Mouse (Mus musculus): Measurements from ENCODE around the gene Knstrn. TPM values are rescaled to one million over a fixed set of nuclear protein-coding genes. Genes with fewer than 3 reads are reported as not detected.

Knstrn gene
- polyA plus RNA-seq, 1 experiment from 2014 or later = 7.2 TPM

- no peak overlapping the region for H3K27ac ChIP-seq (ENCODE audit: low read depth, low read length)
- H3K4me3 ChIP-seq (ENCODE audit: low read depth, low read length) = no peak overlapping the region
- 70% methylated on average over 2 of the region's 2 CpGs for WGBS
- H3K36me3 ChIP-seq (ENCODE audit: control insufficient read depth, insufficient read depth, low read length) = no peaks in the 10 kb centered on the region
- H3K4me1 ChIP-seq (ENCODE audit: control insufficient read depth, insufficient read depth, low read length) = peaks cover 13% of the 10 kb centered on the region; the same call in 1 of the 2 replicates
- no peaks in the 10 kb centered on the region for H3K27me3 ChIP-seq (ENCODE audit: control insufficient read depth, insufficient read depth, low read length)
- H3K9me3 ChIP-seq (ENCODE audit: control insufficient read depth, low read length) = no peaks in the 10 kb centered on the region
- H3K4me2 ChIP-seq (ENCODE audit: low read depth, low read length) = no peak overlapping the region
- ATAC-seq (ENCODE audit: low read depth) = no peak
- H3K9ac ChIP-seq (replicated peaks; ENCODE audit: low read depth, low read length) = no peak overlapping the region
Measured at GRCm38 (mm10) chr2:118776295-118776694, 37.5 kb upstream of the Knstrn start.

- H3K27me3 ChIP-seq (ENCODE audit: control insufficient read depth, insufficient read depth, low read length) = no peaks in the 10 kb centered on the region
- H3K9ac ChIP-seq (replicated peaks; ENCODE audit: low read depth, low read length) = no peak overlapping the region
- WGBS = 77% methylated on average over 4 of the region's 4 CpGs
- peaks cover 13% of the 10 kb centered on the region; the same call in 1 of the 2 replicates for H3K4me1 ChIP-seq (ENCODE audit: control insufficient read depth, insufficient read depth, low read length)
- H3K4me2 ChIP-seq (ENCODE audit: low read depth, low read length) = no peak overlapping the region
- no peak for ATAC-seq (ENCODE audit: low read depth)
- H3K4me3 ChIP-seq (ENCODE audit: low read depth, low read length) = no peak overlapping the region
- H3K36me3 ChIP-seq (ENCODE audit: control insufficient read depth, insufficient read depth, low read length) = no peaks in the 10 kb centered on the region
- H3K9me3 ChIP-seq (ENCODE audit: control insufficient read depth, low read length) = no peaks in the 10 kb centered on the region
- no peak overlapping the region for H3K27ac ChIP-seq (ENCODE audit: low read depth, low read length)
Measured at GRCm38 (mm10) chr2:118778418-118778817, 35.4 kb upstream of the Knstrn start.

- Histone ChIP-seq H3K4me2 (ENCODE audit: low read depth, low read length) (peak overlapping the region; percentile 65), H3K4me1 (ENCODE audit: control insufficient read depth, insufficient read depth, low read length) (peaks cover 13% of the 10 kb centered on the region; the same call in 1 of the 2 replicates), H3K4me3 (ENCODE audit: low read depth, low read length) (peak overlapping the region; percentile 52), H3K9me3 (ENCODE audit: control insufficient read depth, low read length) (no peaks in the 10 kb centered on the region), H3K27ac (ENCODE audit: low read depth, low read length) (peak overlapping the region; percentile 79), H3K36me3 (ENCODE audit: control insufficient read depth, insufficient read depth, low read length) (no peaks in the 10 kb centered on the region), H3K9ac (replicated peaks; ENCODE audit: low read depth, low read length) (peak overlapping the region; percentile 57; the same call in 1 of the 2 replicates), H3K27me3 (ENCODE audit: control insufficient read depth, insufficient read depth, low read length) (no peaks in the 10 kb centered on the region)
- 11% methylated on average over 10 of the region's 10 CpGs for WGBS
- ATAC-seq (ENCODE audit: low read depth) = peak; percentile 42; the same call in 1 of the 2 replicates
Measured at GRCm38 (mm10) chr2:118779065-118779464, 34.7 kb upstream of the Knstrn start.

- Histone ChIP-seq H3K27ac (ENCODE audit: low read depth, low read length) (peak within 1 kb of the TSS; percentile 79), H3K4me3 (ENCODE audit: low read depth, low read length) (peak within 1 kb of the TSS; percentile 52), H3K4me2 (ENCODE audit: low read depth, low read length) (peak within 1 kb of the TSS; percentile 65), H3K9me3 (ENCODE audit: control insufficient read depth, low read length) (no peaks in the 10 kb centered on the region), H3K4me1 (ENCODE audit: control insufficient read depth, insufficient read depth, low read length) (peaks cover 13% of the 10 kb centered on the region; the same call in 1 of the 2 replicates), H3K36me3 (ENCODE audit: control insufficient read depth, insufficient read depth, low read length) (no peaks in the 10 kb centered on the region), H3K9ac (replicated peaks; ENCODE audit: low read depth, low read length) (peak within 1 kb of the TSS; percentile 57), H3K27me3 (ENCODE audit: control insufficient read depth, insufficient read depth, low read length) (no peaks in the 10 kb centered on the region)
- 10% methylated on average over 39 of the region's 39 CpGs for WGBS
- ATAC-seq (ENCODE audit: low read depth) = peak; percentile 96
Measured at GRCm38 (mm10) chr2:118779504-118780480, 34.0 kb upstream of the Knstrn start, which contains the start of gene Disp2. Gene Disp2 (plus strand): TSS chr2:118779719.

GRCm38 (mm10) chr2:118781115-118781514 lies 32.7 kb upstream of the Knstrn start:
- 58% methylated on average over 1 of the region's 1 CpGs for WGBS

GRCm38 (mm10) chr2:118782303-118782702 lies 31.5 kb upstream of the Knstrn start:
- Histone ChIP-seq H3K4me1 (ENCODE audit: control insufficient read depth, insufficient read depth, low read length) (peaks cover 13% of the 10 kb centered on the region; the same call in 1 of the 2 replicates), H3K9me3 (ENCODE audit: control insufficient read depth, low read length) (no peaks in the 10 kb centered on the region), H3K4me3 (ENCODE audit: low read depth, low read length) (no peak overlapping the region), H3K36me3 (ENCODE audit: control insufficient read depth, insufficient read depth, low read length) (peaks cover 9% of the 10 kb centered on the region; the same call in 1 of the 2 replicates), H3K27ac (ENCODE audit: low read depth, low read length) (no peak overlapping the region), H3K9ac (replicated peaks; ENCODE audit: low read depth, low read length) (no peak overlapping the region), H3K4me2 (ENCODE audit: low read depth, low read length) (no peak overlapping the region), H3K27me3 (ENCODE audit: control insufficient read depth, insufficient read depth, low read length) (no peaks in the 10 kb centered on the region)
- ATAC-seq (ENCODE audit: low read depth) = no peak
- 77% methylated on average over 4 of the region's 4 CpGs for WGBS

More at GRCm38 (mm10) chr2:118781115-118781514, 32.7 kb upstream of the Knstrn start:
- Histone ChIP-seq H3K27ac (ENCODE audit: low read depth, low read length) (no peak overlapping the region), H3K4me2 (ENCODE audit: low read depth, low read length) (peak overlapping the region; percentile 65), H3K4me1 (ENCODE audit: control insufficient read depth, insufficient read depth, low read length) (peaks cover 13% of the 10 kb centered on the region; the same call in 1 of the 2 replicates), H3K27me3 (ENCODE audit: control insufficient read depth, insufficient read depth, low read length) (no peaks in the 10 kb centered on the region), H3K9me3 (ENCODE audit: control insufficient read depth, low read length) (no peaks in the 10 kb centered on the region), H3K36me3 (ENCODE audit: control insufficient read depth, insufficient read depth, low read length) (peaks cover under 1% of the 10 kb centered on the region; the same call in 1 of the 2 replicates), H3K9ac (replicated peaks; ENCODE audit: low read depth, low read length) (no peak overlapping the region), H3K4me3 (ENCODE audit: low read depth, low read length) (peak overlapping the region; percentile 52)
- ATAC-seq (ENCODE audit: low read depth) = no peak

GRCm38 (mm10) chr2:118783093-118783492 lies 30.7 kb upstream of the Knstrn start:
- H3K4me3 ChIP-seq (ENCODE audit: low read depth, low read length) = no peak overlapping the region
- H3K4me2 ChIP-seq (ENCODE audit: low read depth, low read length) = no peak overlapping the region
- peaks cover 11% of the 10 kb centered on the region for H3K36me3 ChIP-seq (ENCODE audit: control insufficient read depth, insufficient read depth, low read length)
- no peak overlapping the region for H3K9ac ChIP-seq (replicated peaks; ENCODE audit: low read depth, low read length)
- WGBS = 76% methylated on average over 5 of the region's 5 CpGs
- no peaks in the 10 kb centered on the region for H3K27me3 ChIP-seq (ENCODE audit: control insufficient read depth, insufficient read depth, low read length)
- no peaks in the 10 kb centered on the region for H3K9me3 ChIP-seq (ENCODE audit: control insufficient read depth, low read length)
- no peak for ATAC-seq (ENCODE audit: low read depth)
- peaks cover 13% of the 10 kb centered on the region; the same call in 1 of the 2 replicates for H3K4me1 ChIP-seq (ENCODE audit: control insufficient read depth, insufficient read depth, low read length)
- H3K27ac ChIP-seq (ENCODE audit: low read depth, low read length) = no peak overlapping the region

GRCm38 (mm10) chr2:118783663-118784062 lies 30.1 kb upstream of the Knstrn start:
- H3K4me2 ChIP-seq (ENCODE audit: low read depth, low read length) = no peak overlapping the region
- H3K27me3 ChIP-seq (ENCODE audit: control insufficient read depth, insufficient read depth, low read length) = no peaks in the 10 kb centered on the region
- H3K9me3 ChIP-seq (ENCODE audit: control insufficient read depth, low read length) = no peaks in the 10 kb centered on the region
- no peak overlapping the region for H3K4me3 ChIP-seq (ENCODE audit: low read depth, low read length)
- no peak overlapping the region for H3K27ac ChIP-seq (ENCODE audit: low read depth, low read length)
- H3K36me3 ChIP-seq (ENCODE audit: control insufficient read depth, insufficient read depth, low read length) = peaks cover 15% of the 10 kb centered on the region
- H3K9ac ChIP-seq (replicated peaks; ENCODE audit: low read depth, low read length) = no peak overlapping the region
- WGBS = 91% methylated on average over 7 of the region's 7 CpGs
- peaks cover 13% of the 10 kb centered on the region; the same call in 1 of the 2 replicates for H3K4me1 ChIP-seq (ENCODE audit: control insufficient read depth, insufficient read depth, low read length)
- ATAC-seq (ENCODE audit: low read depth) = no peak

GRCm38 (mm10) chr2:118786525-118786924 lies 27.3 kb upstream of the Knstrn start:
- Histone ChIP-seq H3K27ac (ENCODE audit: low read depth, low read length) (no peak overlapping the region), H3K9me3 (ENCODE audit: control insufficient read depth, low read length) (no peaks in the 10 kb centered on the region), H3K4me2 (ENCODE audit: low read depth, low read length) (no peak overlapping the region), H3K9ac (replicated peaks; ENCODE audit: low read depth, low read length) (no peak overlapping the region), H3K4me3 (ENCODE audit: low read depth, low read length) (no peak overlapping the region), H3K4me1 (ENCODE audit: control insufficient read depth, insufficient read depth, low read length) (0 out of 2 replicates have a peak, but pooled peaks cover 6% of the 10 kb centered on the region), H3K36me3 (ENCODE audit: control insufficient read depth, insufficient read depth, low read length) (peaks cover 21% of the 10 kb centered on the region), H3K27me3 (ENCODE audit: control insufficient read depth, insufficient read depth, low read length) (no peaks in the 10 kb centered on the region)
- no peak for ATAC-seq (ENCODE audit: low read depth)
- WGBS = 92% methylated on average over 5 of the region's 5 CpGs

Measured in neural tube, embryonic 14.5 days (tissue).